Mouse (Mus musculus) induced T-regulatory cell, adult 2 months (primary cell): ENCODE data around the gene Gnat2.

ENCODE experiments used
- DNase-seq: peaks from one replicate; pipeline ENCODE4 v3.0.0-alpha.2; 2012; ENCODE audit warnings: low read depth

Gene Gnat2

DNA sequence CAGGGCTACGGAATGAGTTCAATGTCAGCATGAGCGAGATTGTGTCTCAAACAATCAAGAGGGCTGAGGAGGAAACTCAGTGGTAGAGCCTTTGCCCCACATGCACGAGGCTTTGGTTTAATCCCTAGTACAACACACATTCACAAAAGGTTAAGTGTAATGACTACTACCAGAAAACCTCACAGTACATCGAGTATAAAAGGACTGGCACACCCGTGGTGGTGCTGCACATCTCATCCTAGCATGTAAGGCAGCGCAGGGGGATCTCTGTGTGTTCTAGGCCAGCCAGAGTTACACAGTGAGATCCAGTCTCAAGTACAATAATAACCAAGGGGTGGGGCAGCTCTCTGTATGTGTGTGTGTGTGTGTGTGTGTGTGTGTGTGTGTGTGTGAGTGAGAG lies 24.9 kb downstream of the Gnat2 start:
- no peak for DNase-seq

DNA sequence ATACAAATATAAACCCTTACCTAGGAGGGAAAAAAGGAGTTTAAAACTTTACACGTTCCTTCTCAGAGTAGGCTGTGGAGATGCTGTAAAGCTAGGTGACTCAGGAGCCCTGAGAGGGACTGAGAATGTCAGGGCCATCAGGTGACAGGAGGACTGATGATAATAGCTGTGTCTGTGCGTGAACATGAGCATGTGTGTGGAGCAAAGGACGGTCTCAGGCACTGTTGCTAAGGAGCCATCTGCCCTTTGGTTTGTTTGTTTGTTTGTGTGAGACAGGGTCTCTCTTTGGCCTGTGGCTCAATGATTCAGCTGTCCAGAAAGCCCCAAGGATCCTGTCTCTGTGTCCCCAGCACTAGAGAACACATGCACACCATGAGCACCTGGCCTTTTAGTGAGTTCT lies 28.5 kb downstream of the Gnat2 start:
- DNase-seq, result no peak

DNA sequence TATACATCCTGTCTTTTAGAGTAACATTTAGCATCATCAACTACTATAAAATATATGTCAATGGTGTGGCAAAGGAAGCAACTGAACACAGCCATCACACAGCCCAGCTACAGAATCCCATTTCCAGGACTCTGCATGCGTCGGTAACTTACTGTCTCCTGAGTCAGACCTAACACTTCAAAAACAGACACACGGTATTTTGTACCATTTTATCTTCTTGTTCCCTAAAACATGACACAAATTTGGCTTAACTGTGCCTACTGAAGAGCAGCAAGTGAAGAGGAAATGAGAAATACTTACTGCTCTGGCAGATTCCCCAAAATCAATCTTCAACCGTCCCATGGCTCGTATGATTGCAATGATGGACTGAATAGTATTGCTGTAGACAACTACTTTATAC lies 30.7 kb downstream of the Gnat2 start:
- no peak for DNase-seq

DNA sequence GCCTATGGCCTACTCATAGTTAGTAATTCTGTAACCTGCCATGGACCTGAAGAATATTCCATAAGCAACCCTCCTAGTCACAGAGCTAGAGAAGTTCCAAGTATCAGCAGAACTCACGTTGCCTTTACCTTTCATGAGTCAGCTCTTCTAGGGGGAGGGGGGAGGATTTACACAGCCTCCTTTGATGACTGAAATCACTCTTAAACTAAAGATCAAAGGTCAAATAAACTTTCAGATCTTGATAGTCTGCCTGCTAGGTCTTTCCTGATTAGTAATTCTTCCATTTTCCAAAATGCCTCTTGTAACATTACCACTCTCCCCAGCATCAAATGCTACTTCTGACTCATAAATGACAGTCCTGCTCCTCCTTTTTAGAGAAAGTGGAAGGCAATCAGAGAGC lies 31.5 kb downstream of the Gnat2 start:
- peak; percentile 58 for DNase-seq

DNA sequence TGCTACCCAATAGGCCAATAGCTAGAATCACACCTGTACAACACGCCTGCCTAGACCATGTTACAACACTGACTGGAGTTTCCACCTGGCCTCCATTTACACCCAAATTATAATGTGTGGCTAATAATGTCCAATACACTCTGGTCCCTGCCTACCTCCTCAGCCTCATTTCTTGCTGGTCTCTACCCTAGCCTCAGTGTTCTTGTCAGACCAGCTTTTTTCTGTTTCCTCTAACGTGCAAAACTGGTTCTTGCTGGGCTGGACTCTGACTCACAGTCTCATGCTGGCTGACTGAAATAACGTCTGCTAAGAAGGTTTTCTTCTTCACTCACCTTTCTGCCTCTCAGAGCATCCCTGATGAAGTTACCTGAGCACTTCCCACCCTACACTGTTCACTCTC lies 33.7 kb downstream of the Gnat2 start:
- DNase-seq, result no peak

DNA sequence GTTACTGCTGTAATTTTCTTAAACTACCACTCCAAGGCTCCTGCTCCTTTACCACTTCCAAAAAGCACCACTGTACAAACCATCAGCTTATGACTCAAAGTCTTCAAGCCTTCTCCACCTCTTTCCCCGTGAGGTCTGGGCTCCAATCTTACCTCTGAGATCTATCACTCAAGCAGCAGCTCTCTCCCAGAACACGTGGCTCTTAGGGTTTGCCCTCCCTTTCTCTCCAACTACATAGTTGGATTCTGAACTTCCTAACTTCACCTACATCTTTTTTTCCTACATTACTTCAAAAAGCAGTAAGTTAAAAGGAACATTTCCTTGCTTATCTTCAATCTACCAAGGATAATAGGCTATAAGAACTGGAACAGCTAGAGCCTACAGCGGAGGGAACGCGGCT lies 35.9 kb downstream of the Gnat2 start:
- no peak for DNase-seq

DNA sequence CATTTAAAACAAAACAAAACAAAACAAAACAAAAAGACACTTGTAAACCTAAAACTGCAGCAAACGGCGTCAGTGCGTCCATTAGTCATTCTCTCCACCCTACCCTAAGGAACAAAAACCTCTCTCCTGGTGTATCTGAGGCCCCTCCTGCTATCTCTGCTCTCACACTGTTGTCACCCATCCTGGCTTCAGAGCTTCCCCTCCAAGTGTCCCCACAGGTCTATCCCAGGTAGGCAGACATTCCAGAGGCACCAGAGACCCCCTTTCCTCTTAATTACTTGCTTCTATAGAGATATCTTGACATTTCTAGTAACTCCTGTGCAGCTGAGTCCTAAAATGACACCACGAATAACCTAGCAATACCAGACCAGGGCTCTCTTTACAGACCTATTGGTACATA lies 36.8 kb downstream of the Gnat2 start:
- DNase-seq, result no peak

DNA sequence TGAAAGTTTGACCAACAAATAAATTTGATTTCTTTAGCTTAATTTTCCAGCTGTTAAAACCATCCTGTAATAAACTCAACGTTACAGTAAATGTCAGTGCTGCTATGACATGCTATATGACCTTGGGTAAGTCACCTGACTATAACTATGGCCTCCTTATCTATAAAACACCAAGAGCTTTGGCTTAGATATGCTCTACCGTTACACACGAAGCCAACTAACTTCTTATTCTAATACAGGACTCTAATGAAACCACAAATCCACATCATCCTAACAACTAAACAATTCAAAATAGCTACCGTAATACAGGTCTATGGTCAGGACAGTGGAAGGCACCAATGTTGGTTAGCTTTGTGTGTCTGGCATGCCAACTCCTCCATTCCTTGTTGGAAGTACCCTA lies 37.2 kb downstream of the Gnat2 start:
- no peak for DNase-seq

DNA sequence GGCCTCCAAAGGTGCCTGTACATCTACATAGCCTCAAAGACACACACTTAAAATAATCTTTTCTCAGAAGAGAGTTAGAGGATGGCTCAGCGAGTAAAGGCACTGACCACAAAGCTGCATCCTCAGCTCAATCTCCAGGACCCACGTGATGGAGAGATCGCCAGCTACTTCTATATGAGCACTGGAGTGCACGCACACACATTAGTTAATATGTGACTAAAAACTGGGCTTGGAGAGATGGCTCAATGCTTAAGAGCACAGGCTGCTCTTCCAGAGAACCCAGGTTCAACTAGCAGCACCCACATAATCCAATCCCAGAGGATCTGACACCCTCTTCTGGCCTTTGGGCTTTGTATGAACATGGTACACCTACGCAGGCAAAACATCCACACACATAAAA lies 38.6 kb downstream of the Gnat2 start:
- DNase-seq, result no peak

DNA sequence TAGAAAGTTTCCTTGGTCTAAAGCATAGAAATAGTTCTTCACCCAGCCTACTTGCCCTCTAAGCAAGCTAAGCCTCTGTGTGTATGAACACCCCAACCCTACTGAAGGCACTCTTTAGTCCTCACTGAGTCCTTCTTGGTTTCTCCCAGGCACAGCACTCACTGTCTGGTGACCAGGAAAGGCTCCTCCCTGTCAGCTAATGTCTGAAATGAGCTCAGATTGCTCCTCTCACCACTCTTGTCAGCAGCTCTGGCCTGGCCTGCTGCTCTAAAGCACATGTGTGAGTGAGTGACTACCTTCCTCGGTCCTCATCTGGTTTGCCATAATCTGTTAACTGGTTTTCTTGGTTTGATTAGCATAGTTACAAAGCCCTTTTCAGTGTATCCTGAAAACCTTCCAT lies 39.2 kb downstream of the Gnat2 start:
- DNase-seq, result no peak

DNA sequence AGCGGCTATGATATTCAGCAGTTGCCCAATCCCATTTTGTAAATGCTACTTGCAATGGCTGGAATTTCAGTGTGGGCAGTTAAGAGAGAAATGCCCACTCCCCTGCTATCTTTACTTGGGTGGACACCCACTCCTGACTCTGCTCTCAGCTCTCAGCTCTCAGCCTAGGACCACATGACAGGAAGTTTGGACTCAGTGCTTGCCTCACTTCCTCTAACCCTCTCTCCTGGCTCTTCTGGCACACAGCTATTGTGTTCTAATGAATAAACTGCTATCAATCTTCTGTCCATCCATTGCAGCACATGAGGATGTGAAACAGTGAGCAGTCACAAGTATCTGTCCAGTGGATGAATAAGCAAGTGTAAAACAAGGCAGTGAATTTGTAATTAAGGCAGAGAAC lies 39.9 kb downstream of the Gnat2 start:
- no peak for DNase-seq

DNA sequence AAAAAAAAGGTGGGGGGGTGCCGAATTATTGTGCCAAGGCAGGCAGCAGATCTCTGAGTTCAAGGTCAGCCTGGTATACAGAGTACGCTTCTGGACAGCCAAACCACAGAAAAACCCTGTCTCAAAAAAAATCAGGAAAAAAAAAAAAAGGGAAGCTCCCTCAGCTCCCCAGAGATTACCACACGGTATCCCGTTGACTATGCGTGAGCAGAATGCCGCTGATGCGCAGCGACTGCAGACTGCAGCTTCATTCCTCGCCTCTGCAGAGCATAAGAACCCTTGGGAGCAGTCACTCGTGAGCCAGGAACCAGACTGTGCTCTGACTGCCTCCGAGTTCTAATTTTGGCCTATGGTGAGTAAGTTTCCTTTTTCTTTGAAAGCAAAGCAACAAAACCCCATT lies 42.1 kb downstream of the Gnat2 start:
- no peak for DNase-seq

DNA sequence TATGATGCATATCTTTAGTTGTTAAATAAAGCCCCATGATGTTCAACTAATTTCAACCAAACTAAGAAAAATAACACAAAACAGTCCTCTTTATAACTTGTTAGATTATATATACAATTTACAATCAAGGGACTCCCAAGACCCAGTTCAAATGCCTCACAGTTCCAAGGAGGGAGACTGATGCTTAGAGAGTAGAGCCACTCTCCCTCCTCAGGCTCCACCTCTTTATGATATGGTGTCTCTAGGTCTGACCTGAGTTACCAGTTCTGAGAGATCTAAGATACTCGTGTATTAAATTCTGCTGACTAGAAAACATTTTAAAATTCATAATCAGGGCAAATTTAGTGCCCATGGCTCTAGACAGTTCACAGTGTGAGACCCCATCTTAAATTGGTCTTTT lies 46.5 kb downstream of the Gnat2 start:
- no peak for DNase-seq

DNA sequence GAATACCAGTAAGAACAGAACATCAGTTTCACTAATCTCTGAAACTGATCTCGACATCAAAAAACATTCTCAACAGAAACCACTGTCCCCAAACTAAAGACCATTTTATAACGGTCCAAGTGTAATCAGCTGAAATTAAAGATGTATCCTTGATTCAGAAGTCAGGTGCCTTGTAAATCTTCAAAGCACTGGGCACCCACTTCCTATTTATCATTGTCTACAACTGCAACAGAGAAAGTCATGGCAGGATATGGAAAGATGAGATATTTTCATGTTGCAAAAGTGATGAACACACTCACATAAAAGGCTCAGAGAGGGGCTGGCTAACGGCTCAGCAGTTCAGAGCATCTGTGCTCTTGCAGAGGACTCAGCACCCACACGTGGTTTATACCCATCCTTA lies 48.2 kb downstream of the Gnat2 start:
- peak; percentile 56 for DNase-seq

DNA sequence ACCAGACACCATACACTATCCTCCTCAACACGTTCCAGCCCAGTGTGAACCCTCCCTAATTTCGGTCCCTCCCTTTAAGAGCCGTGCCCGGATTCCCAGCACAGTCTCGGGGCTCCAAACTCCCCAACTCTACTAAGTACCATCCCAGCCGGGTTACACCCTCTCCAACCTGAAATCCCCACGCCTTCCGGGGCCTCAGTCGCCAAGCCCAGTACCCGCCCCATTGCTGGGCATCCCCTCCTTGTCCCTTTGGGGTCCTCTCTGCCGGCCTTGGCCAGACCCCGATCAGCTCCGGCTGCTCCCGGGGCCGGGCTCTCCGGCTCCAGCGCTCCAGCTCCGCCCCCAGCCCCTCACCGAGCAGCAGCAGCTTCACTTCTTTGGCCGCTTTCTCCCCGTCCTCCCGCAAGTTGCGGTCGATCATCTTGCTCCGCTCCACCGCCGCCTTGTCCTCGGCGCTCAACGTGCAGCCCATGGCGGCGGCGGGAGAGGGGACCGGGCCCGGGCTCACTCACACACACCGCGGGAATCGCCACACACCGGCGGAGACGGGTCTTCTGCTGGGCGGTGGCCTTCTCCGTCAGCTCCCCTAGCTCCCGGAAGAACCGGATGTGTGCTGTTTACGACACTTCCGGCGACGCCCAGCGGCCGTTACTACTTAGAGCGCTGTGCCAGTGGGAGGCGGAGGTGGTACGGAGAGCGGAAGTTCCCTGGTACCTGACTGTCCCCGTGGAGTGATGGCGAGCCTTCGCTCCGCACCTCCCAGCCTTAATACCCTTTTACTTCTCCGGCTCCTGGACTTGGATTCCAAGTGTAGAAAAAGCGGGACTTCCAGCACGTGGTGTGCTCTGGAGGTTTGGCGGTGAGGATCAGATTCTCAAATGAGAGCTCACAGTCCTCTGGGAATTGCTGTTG lies 53.2 kb downstream of the Gnat2 start, which contains the start of gene Gnai3:
Gene Gnai3 (minus strand): TSS at position 613 of the 912 bp plus-strand sequence.
- peak; percentile 97 for DNase-seq

DNA sequence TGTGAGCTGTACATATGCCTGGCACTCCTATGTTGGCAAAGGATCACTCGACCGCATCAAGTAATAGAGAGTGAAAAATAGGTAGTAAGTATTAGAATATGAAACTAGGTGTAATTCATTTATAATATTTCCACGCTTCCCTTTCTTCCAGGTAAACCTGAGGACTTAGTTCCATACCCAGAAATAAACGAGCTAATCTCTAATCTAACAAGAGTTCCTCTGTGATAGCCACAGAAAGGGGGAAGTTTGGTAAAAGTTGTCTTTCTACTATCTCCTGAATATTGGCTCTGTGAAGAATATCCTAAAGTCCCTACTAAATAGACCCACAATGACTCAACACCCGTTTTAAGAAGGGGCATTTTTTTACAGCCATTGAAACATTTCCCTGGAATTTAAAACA lies 54.1 kb downstream of the Gnat2 start:
- DNase-seq, result peak; percentile 33

DNA sequence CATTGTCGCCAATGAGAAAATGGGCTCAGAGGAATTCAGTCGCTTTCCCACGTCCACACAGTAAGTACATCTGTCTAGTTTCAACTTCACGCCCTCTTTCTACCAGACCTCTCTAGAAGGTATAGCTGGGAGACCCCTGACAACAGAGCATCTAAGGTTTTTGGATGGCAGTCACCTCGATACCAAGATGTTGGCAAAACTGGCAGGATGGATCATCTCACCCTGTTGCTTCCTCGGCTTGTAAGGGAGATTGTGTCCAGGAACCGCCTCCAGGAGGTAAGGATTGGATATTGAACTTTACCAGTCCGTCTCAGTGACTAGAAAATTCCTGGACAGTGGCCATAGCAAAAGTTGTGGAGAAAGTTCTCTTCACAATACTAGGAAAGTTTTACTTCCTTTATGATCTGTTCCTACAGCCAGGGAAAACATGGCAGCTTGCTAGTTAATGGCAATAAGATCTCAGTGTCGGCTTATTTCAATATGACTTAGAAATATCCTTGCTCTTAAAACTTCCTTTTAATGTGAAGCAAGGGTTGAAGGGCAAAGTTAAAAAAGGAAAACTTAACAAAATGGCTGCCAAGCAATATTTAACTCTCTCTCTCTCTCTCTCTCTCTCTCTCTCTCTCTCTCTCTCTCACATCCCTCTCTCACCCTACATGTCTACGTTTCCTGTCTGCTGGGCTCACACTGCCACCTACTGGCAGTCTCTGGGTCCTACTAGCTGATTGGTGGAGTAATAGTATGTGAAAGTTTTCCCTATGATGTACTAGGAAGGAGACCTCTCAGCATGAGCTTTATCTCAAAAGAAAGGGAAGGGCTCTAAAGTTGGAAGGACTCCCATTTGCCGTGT lies 55.0 kb downstream of the Gnat2 start:
- peak; percentile 96 for DNase-seq
